Mouse (Mus musculus) layer of hippocampus, postnatal 36 days (tissue): ENCODE data around the gene Ankef1. TPM values are rescaled to one million over a fixed set of nuclear protein-coding genes. Genes with fewer than 3 reads are reported as not detected.

Experiments used
- DNase-seq, 2 experiments: peaks; one replicate each; pipeline ENCODE4 v3.0.0; 2022
- total RNA-seq, 2 experiments: library from RNA; stranded (reverse); gene quantifications; 2 replicates each; pipeline ENCODE4 v1.2.3; 2021

The Ankef1 gene
- total RNA-seq, 2 experiments from 2014 or later, result 1.5 to 1.9 TPM

DNA sequence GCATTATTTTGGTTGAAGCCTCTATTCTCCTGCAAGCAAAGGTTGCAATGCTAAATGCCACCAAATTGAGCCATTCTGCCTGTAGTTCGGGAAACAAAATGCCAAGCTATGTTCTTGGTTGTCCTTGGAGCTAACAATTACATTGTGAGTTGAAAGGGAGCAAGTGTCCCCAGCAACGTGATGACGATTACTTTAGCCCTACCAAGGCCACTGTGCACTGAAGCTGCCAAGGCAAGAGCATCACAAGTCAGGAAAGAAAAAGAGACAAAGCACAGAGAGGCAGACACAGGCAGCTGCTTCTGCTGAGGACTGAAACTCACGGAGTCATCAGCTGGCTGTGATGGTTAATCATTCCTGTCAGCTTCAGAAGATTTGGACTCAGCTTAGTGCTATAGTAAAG, 99.5 kb downstream of the Ankef1 start:
- no peak for DNase-seq

Other genes with a start within 250 kb of the Ankef1 start
- gene Pak7, start 113.9 kb upstream of the Ankef1 start, total RNA-seq, result 10 to 100 TPM; 25.1 to 26.1 TPM
- gene Snap25, start 211.5 kb downstream of the Ankef1 start, total RNA-seq, result 1,000 to 10,000 TPM; 1,936 to 2,126 TPM